Mouse (Mus musculus) liver, embryonic 11.5 days (tissue): ENCODE measurements around the gene Ndufaf2. TPM values are rescaled to one million over a fixed set of nuclear protein-coding genes. Genes with fewer than 3 reads are reported as not detected.

ENCODE experiments used
- ATAC-seq: fragments of 200-750 bp; cut with Nextera tagmentation; replicated peaks from 2 replicates; pipeline ENCODE4 v1.8.0; 2017; ENCODE audit warnings: moderate number of reproducible peaks, mild to moderate bottlenecking, moderate TSS enrichment, moderate library complexity; ENCODE audit not compliant: low FRiP score
- DNase-seq: peaks from one replicate; pipeline ENCODE4 v3.0.0-alpha.2; 2017; ENCODE audit warnings: low spot score
- H3K27ac ChIP-seq: fragments of 300-500 bp; sonication (generic); 2 replicates; pipeline ENCODE4 v1.5.1; 2014; ENCODE audit warnings: mild to moderate bottlenecking, low read depth, low read length, control low read depth
- H3K27me3 ChIP-seq: fragments of 300-500 bp; sonication (generic); replicated peaks from 2 replicates; pipeline ENCODE4 v1.6.1; 2014; ENCODE audit warnings: low read length, mixed read lengths; ENCODE audit not compliant: control insufficient read depth, insufficient read depth
- H3K36me3 ChIP-seq: fragments of 300-500 bp; sonication (generic); 2 replicates; pipeline ENCODE4 v1.6.1; 2014; ENCODE audit warnings: mild to moderate bottlenecking, low read length, moderate library complexity, mixed read lengths; ENCODE audit not compliant: control insufficient read depth, insufficient read depth
- H3K4me1 ChIP-seq: fragments of 300-500 bp; sonication (generic); replicated peaks from 2 replicates; pipeline ENCODE4 v1.6.1; 2014; ENCODE audit warnings: low read length, mixed read lengths; ENCODE audit not compliant: control insufficient read depth, insufficient read depth
- H3K4me2 ChIP-seq: fragments of 300-500 bp; sonication (generic); 2 replicates; pipeline ENCODE4 v1.6.1; 2014; ENCODE audit warnings: mild to moderate bottlenecking, control low read depth, moderate library complexity
- H3K4me3 ChIP-seq: fragments of 300-500 bp; sonication (generic); 2 replicates; pipeline ENCODE4 v1.5.1; 2014; ENCODE audit warnings: low read depth, low read length, control low read depth
- H3K9ac ChIP-seq: fragments of 300-500 bp; sonication (generic); 2 replicates; pipeline ENCODE4 v1.6.1; 2014; ENCODE audit warnings: low read depth, low read length, control low read depth
- H3K9me3 ChIP-seq: fragments of 300-500 bp; sonication (generic); 2 replicates; pipeline ENCODE4 v1.6.1; 2016; ENCODE audit warnings: low read length, inconsistent platforms, mixed read lengths; ENCODE audit not compliant: control insufficient read depth
- whole genome bisulfite sequencing: fragments of 180-500 bp; shearing (Covaris S2); extraction: QIAGEN DNeasy Blood & Tissue Kit; methylation state at CpG from one replicate; pipeline ENCODE4 v1.1.7; 2014; 5-methylcytosine and 5-hydroxymethylcytosine counted together
- polyA plus RNA-seq: library from polyadenylated mRNA; unstranded; fragments of >200 nt; fragmentation: Nextera tagmentation; extraction: Ambion mirVana; gene quantifications from 2 replicates; pipeline ENCODE4 v1.2.1, GENCODE M21; 2014

Ndufaf2 gene
- polyA plus RNA-seq, 1 experiment from 2014 or later: 88.3 TPM

- no peaks in the 10 kb centered on the region for H3K27me3 ChIP-seq
- H3K9ac ChIP-seq: no peak overlapping the region
- peaks cover 19% of the 10 kb centered on the region; the same call in 1 of the 2 replicates for H3K36me3 ChIP-seq
- DNase-seq (no peak), ATAC-seq (no peak)
- no peak overlapping the region for H3K4me3 ChIP-seq
- H3K9me3 ChIP-seq: no peaks in the 10 kb centered on the region
- H3K4me1 ChIP-seq: no peaks in the 10 kb centered on the region
- H3K4me2 ChIP-seq: no peak overlapping the region
- H3K27ac ChIP-seq: no peak overlapping the region
Observed at GRCm38 (mm10) chr13:108184743-108185255, 26.4 kb upstream of the Ndufaf2 start.

GRCm38 (mm10) chr13:108180821-108181220, 22.4 kb upstream of the Ndufaf2 start:
- H3K9ac ChIP-seq: no peak overlapping the region
- H3K4me1 ChIP-seq: no peaks in the 10 kb centered on the region
- WGBS: 74% methylated on average over 5 of the region's 5 CpGs
- no peak overlapping the region for H3K4me2 ChIP-seq
- DNase-seq: no peak
- no peak for ATAC-seq
- no peak overlapping the region for H3K4me3 ChIP-seq
- peaks cover 19% of the 10 kb centered on the region; the same call in 1 of the 2 replicates for H3K36me3 ChIP-seq
- no peaks in the 10 kb centered on the region for H3K9me3 ChIP-seq
- no peak overlapping the region for H3K27ac ChIP-seq
- no peaks in the 10 kb centered on the region for H3K27me3 ChIP-seq

GRCm38 (mm10) chr13:108179618-108180017, 21.2 kb upstream of the Ndufaf2 start:
- H3K36me3 ChIP-seq: peaks cover 11% of the 10 kb centered on the region; the same call in 1 of the 2 replicates

GRCm38 (mm10) chr13:108170511-108170910, 12.1 kb upstream of the Ndufaf2 start:
- ATAC-seq (no peak), DNase-seq (no peak)
- Histone ChIP-seq H3K27me3 (no peaks in the 10 kb centered on the region), H3K4me3 (no peak overlapping the region), H3K36me3 (peaks cover 13% of the 10 kb centered on the region; the same call in 1 of the 2 replicates), H3K9ac (no peak overlapping the region), H3K4me2 (no peak overlapping the region), H3K27ac (no peak overlapping the region), H3K4me1 (no peaks in the 10 kb centered on the region), H3K9me3 (no peaks in the 10 kb centered on the region)
- WGBS: 89% methylated on average over 8 of the region's 8 CpGs

More at GRCm38 (mm10) chr13:108179618-108180017, 21.2 kb upstream of the Ndufaf2 start:
- Histone ChIP-seq H3K9ac (no peak overlapping the region), H3K4me3 (no peak overlapping the region), H3K4me1 (no peaks in the 10 kb centered on the region), H3K27me3 (no peaks in the 10 kb centered on the region), H3K9me3 (no peaks in the 10 kb centered on the region), H3K4me2 (no peak overlapping the region), H3K27ac (no peak overlapping the region)
- ATAC-seq: no peak
- 72% methylated on average over 8 of the region's 8 CpGs for WGBS
- no peak for DNase-seq

GRCm38 (mm10) chr13:108170002-108170401, 11.6 kb upstream of the Ndufaf2 start:
- no peaks in the 10 kb centered on the region for H3K4me1 ChIP-seq
- no peak overlapping the region for H3K4me2 ChIP-seq
- no peak for ATAC-seq
- H3K27me3 ChIP-seq: no peaks in the 10 kb centered on the region
- H3K27ac ChIP-seq: no peak overlapping the region
- no peaks in the 10 kb centered on the region for H3K9me3 ChIP-seq
- DNase-seq: no peak
- no peak overlapping the region for H3K9ac ChIP-seq
- H3K36me3 ChIP-seq: peaks cover 13% of the 10 kb centered on the region; the same call in 1 of the 2 replicates
- no peak overlapping the region for H3K4me3 ChIP-seq
- 95% methylated on average over 1 of the region's 1 CpGs for WGBS

- Histone ChIP-seq H3K27ac (no peak overlapping the region), H3K4me2 (no peak overlapping the region), H3K4me1 (peaks cover 2% of the 10 kb centered on the region), H3K9me3 (no peaks in the 10 kb centered on the region), H3K9ac (no peak overlapping the region), H3K4me3 (no peak overlapping the region), H3K27me3 (no peaks in the 10 kb centered on the region), H3K36me3 (peaks cover 2% of the 10 kb centered on the region; the same call in 1 of the 2 replicates)
- WGBS: 93% methylated on average over 3 of the region's 3 CpGs
- ATAC-seq (no peak), DNase-seq (no peak)
Observed at GRCm38 (mm10) chr13:108164621-108165020, 6.2 kb upstream of the Ndufaf2 start.

- 96% methylated on average over 9 of the region's 9 CpGs for WGBS
- Histone ChIP-seq H3K4me2 (no peak overlapping the region), H3K9ac (no peak overlapping the region), H3K4me1 (peaks cover 3% of the 10 kb centered on the region), H3K9me3 (no peaks in the 10 kb centered on the region), H3K4me3 (no peak overlapping the region), H3K27me3 (no peaks in the 10 kb centered on the region), H3K36me3 (peaks cover 2% of the 10 kb centered on the region; the same call in 1 of the 2 replicates), H3K27ac (no peak overlapping the region)
- ATAC-seq (no peak), DNase-seq (no peak)
Observed at GRCm38 (mm10) chr13:108163912-108164311, 5.5 kb upstream of the Ndufaf2 start.

GRCm38 (mm10) chr13:108159963-108160362, 1.5 kb upstream of the Ndufaf2 start:
- DNase-seq (no peak), ATAC-seq (no peak)
- Histone ChIP-seq H3K27me3 (no peaks in the 10 kb centered on the region), H3K4me3 (peak overlapping the region; percentile 38), H3K4me2 (peak overlapping the region; percentile 85), H3K4me1 (peaks cover 9% of the 10 kb centered on the region), H3K36me3 (peaks cover 2% of the 10 kb centered on the region; the same call in 1 of the 2 replicates), H3K27ac (no peak overlapping the region), H3K9me3 (no peaks in the 10 kb centered on the region), H3K9ac (0 out of 2 replicates have a peak overlapping the region, but pooled peaks have one; percentile 3)
- WGBS: 62% methylated on average over 7 of the region's 7 CpGs

GRCm38 (mm10) chr13:108159241-108159575, 785 bp upstream of the Ndufaf2 start:
- DNase-seq (no peak), ATAC-seq (no peak)
- H3K4me2 ChIP-seq: peak overlapping the region; percentile 85
- peak overlapping the region; percentile 84 for H3K4me3 ChIP-seq
- H3K27me3 ChIP-seq: no peaks in the 10 kb centered on the region
- peak overlapping the region; percentile 68 for H3K9ac ChIP-seq
- H3K27ac ChIP-seq: no peak overlapping the region
- H3K36me3 ChIP-seq: peaks cover 2% of the 10 kb centered on the region; the same call in 1 of the 2 replicates
- no peaks in the 10 kb centered on the region for H3K9me3 ChIP-seq
- WGBS: 4% methylated on average over 8 of the region's 8 CpGs
- H3K4me1 ChIP-seq: peaks cover 9% of the 10 kb centered on the region
